Mouse (Mus musculus) embryonic facial prominence, embryonic 15.5 days (tissue): ENCODE measurements around the gene Adamts20. TPM values are rescaled to one million over a fixed set of nuclear protein-coding genes. Genes with fewer than 3 reads are reported as not detected.
"Not testable (repeated sequence)": the region's sequence is repeated elsewhere in the genome, so short reads cannot be mapped to it uniquely, and the experiment has no call there.

Source experiments
- ATAC-seq: fragments of 200-750 bp; cut with Nextera tagmentation; 2 replicates; pipeline ENCODE4 v1.8.0; 2017; ENCODE audit warnings: low read depth, moderate TSS enrichment; ENCODE audit not compliant: insufficient number of reproducible peaks, low FRiP score, low TSS enrichment
- H3K27ac ChIP-seq: fragments of 300-500 bp; sonication (generic); replicated peaks from 2 replicates; pipeline ENCODE4 v1.5.1; 2015; ENCODE audit warnings: mild to moderate bottlenecking, inconsistent platforms
- H3K27me3 ChIP-seq: fragments of 300-500 bp; sonication (generic); 2 replicates; pipeline ENCODE4 v1.6.1; 2015; ENCODE audit warnings: inconsistent platforms
- H3K36me3 ChIP-seq: fragments of 300-500 bp; sonication (generic); 2 replicates; pipeline ENCODE4 v1.6.1; 2015; ENCODE audit warnings: mild to moderate bottlenecking, inconsistent platforms
- H3K4me1 ChIP-seq: fragments of 300-500 bp; sonication (generic); 2 replicates; pipeline ENCODE4 v1.6.1; 2015; ENCODE audit warnings: inconsistent platforms
- H3K4me2 ChIP-seq: fragments of 300-500 bp; sonication (generic); replicated peaks from 2 replicates; pipeline ENCODE4 v1.6.1; 2015; ENCODE audit warnings: mild to moderate bottlenecking, inconsistent platforms
- H3K4me3 ChIP-seq: fragments of 300-500 bp; sonication (generic); replicated peaks from 2 replicates; pipeline ENCODE4 v1.5.1; 2015; ENCODE audit warnings: mild to moderate bottlenecking, inconsistent platforms
- H3K9ac ChIP-seq: fragments of 300-500 bp; sonication (generic); 2 replicates; pipeline ENCODE4 v1.6.1; 2015; ENCODE audit warnings: inconsistent platforms
- H3K9me3 ChIP-seq: fragments of 300-500 bp; sonication (generic); replicated peaks from 2 replicates; pipeline ENCODE4 v1.6.1; 2016; ENCODE audit warnings: inconsistent platforms
- WGBS: fragments of 180-500 bp; shearing (Covaris S2); methylation state at CpG from one replicate; pipeline ENCODE4 v1.1.7; 2015; 5-methylcytosine and 5-hydroxymethylcytosine counted together
- polyA plus RNA-seq: library from polyadenylated mRNA; unstranded; fragments of >200 nt; fragmentation: Nextera tagmentation; extraction: Ambion mirVana; gene quantifications from 2 replicates; pipeline ENCODE4 v1.2.1, GENCODE M21; 2015

Adamts20 gene
- polyA plus RNA-seq, 1 experiment from 2014 or later: 8.7 TPM

DNA sequence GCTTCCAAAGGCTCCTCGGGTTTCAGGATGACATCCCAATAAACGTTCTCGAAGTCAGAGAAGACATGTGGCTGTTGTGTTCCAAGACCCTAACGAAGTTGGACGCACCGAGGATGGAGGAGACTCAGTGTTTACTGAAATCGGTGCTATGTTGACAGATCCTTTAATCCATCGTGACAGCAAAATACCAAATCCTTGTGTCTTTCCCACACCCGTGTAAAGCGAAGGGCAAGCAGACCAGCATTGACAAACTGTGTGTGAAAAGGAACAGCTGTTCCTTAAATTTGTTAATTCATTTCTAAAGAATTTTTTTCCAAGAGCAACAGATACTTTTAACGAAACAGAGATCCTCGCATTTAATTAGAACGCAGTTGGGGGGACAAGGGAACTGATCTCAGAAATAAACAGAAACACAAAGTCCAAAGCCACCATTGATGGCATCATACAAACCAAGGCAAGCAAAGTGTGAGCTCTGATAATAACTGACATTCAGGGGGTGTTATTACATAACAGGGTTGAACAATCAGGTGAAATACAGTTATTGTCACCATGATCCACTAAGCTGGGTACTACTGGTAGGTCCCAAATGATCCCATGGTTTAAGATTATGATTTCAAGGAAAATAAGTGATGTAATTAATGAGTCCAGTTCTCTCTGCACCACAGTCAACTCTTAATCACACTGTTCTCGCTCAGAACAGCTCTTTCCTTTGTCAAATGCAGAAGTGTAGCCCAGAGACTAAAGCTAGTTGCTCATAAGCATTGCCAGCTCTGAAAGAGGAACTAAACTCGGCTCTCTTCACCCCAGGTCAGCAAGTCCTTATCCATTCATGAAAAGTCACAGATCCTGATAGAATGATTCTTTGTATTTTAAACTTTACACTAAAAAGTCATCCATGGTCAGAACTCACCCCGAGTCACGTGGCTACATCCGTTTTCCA is 47.7 kb downstream of the Adamts20 start:
- ATAC-seq: no peak
- Histone ChIP-seq H3K4me1 (no peaks in the 10 kb centered on the region), H3K4me2 (no peak overlapping the region), H3K36me3 (no peaks in the 10 kb centered on the region), H3K9ac (no peak overlapping the region), H3K4me3 (no peak overlapping the region), H3K9me3 (no peaks in the 10 kb centered on the region), H3K27ac (no peak overlapping the region), H3K27me3 (no peaks in the 10 kb centered on the region)
- WGBS: 70% methylated on average over 18 of the region's 18 CpGs

DNA sequence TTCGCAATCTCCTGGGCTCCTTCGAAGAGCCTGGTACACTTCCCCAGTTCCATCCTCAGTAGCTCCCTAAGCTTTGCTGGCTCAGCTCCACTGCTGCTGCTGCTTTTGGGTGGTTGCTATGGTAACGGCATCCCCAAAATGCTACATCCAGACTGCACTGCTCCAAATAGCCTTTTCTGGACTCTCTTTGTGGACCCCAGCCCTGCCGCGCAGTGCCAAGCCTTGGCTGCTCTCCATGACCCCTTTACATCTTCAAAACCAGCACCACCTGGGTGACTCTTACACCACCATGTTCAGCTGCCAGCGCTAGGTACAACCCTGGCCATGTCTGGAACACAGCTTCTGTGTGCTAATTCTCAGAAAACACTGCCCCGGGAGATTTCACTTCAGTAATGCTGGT is 55.4 kb downstream of the Adamts20 start:
- Histone ChIP-seq H3K36me3 (no peaks in the 10 kb centered on the region), H3K27me3 (no peaks in the 10 kb centered on the region; the same call in 1 of the 2 replicates), H3K4me1 (0 out of 2 replicates have a peak, but pooled peaks cover 3% of the 10 kb centered on the region), H3K9me3 (no peaks in the 10 kb centered on the region), H3K4me3 (no peak overlapping the region), H3K4me2 (no peak overlapping the region), H3K9ac (no peak overlapping the region), H3K27ac (no peak overlapping the region)
- ATAC-seq: no peak
- 73% methylated on average over 7 of the region's 7 CpGs for WGBS

DNA sequence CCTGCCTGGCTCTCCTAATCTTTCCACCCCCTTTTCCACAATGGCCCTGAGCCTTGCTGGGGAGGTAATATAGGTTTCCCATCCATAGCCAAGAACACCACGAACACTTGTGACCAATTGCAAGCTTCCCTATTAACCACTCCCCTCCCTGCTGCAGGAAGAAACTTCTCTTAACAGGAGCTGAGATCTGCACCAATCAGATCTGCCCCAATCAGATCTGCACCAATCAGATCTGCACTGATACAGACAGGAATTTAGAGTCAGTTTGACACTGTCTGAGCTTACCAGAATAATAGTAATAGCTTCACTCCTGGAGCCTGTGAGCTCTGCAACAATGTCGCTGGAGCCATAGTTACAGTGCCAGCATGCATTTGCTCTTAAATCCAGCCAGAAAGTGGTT is 58.9 kb downstream of the Adamts20 start:
- no peak for ATAC-seq
- Histone ChIP-seq H3K4me1 (peaks cover 16% of the 10 kb centered on the region), H3K9me3 (no peaks in the 10 kb centered on the region), H3K9ac (no peak overlapping the region), H3K4me3 (no peak overlapping the region), H3K27me3 (peaks cover 7% of the 10 kb centered on the region), H3K27ac (no peak overlapping the region), H3K4me2 (no peak overlapping the region), H3K36me3 (no peaks in the 10 kb centered on the region)
- 16% methylated on average over 2 of the region's 2 CpGs for WGBS

DNA sequence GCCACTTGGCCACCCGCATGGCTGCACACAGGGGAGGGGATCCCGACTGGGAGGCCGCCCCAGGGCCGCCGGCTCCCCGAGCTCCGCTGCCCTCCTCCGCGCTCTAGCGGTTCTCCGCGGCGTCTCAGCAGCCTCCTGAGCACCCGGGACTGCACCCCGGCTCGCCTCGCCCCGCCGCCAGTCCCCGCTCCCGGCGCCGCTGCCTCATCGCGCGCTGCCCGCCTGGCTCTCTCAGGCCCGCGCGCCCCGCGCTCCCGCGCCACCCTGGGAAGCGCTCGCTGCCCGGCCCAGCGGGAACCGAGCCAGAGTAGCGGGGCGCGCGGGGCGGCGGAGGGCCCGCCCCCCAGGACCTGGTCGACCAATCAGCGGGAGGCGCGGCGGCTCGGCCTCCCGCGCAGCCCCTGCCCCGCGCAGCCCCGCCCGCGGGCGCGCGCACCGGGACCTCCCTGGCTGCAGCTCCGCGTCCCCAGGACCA is 61.1 kb downstream of the Adamts20 start:
- peak overlapping the region; percentile 65; the same call in 1 of the 2 replicates for H3K27ac ChIP-seq
- peak overlapping the region; percentile 93 for H3K4me2 ChIP-seq
- under 1% methylated on average over 53 of the region's 65 CpGs for WGBS
- H3K27me3 ChIP-seq: peaks cover 7% of the 10 kb centered on the region
- peaks cover 16% of the 10 kb centered on the region for H3K4me1 ChIP-seq
- peak overlapping the region; percentile 71 for H3K4me3 ChIP-seq
- no peaks in the 10 kb centered on the region for H3K36me3 ChIP-seq
- H3K9ac ChIP-seq: peak overlapping the region; percentile 64
- H3K9me3 ChIP-seq: no peaks in the 10 kb centered on the region
- peak; percentile 95 for ATAC-seq

DNA sequence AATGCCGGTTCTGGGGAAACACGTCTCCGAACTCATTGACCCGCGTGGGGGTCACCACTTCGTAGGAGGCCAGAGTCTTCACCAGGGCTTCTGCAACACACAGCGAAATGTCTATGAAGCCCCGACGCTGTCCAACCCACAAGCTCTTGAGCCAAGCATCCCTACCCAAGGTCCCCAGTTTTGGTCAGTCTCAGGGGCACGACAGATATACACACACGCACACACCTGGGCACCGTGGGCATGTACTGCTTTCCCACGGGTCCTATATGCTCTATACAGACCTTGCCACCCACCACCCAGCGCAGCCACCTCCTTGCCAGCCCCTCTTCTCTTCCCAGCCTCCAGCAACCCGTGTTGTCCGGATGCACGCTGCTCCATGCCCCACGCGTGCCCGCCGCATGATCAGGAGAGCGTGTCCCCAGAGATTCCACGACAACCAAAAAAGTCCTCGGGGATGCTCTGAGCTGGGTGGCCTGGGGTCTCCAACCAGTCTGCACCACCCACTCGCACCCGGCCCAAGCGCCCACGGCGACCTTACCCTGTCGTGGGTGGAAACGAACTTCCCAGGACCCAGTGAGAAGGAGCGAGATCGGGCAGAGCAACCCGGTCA is 61.7 kb downstream of the Adamts20 start:
- peak overlapping the region; percentile 65; the same call in 1 of the 2 replicates for H3K27ac ChIP-seq
- peaks cover 16% of the 10 kb centered on the region for H3K4me1 ChIP-seq
- H3K4me2 ChIP-seq: peak overlapping the region; percentile 93
- ATAC-seq: peak; percentile 36
- H3K27me3 ChIP-seq: peaks cover 7% of the 10 kb centered on the region
- H3K36me3 ChIP-seq: no peaks in the 10 kb centered on the region
- peak overlapping the region; percentile 64 for H3K9ac ChIP-seq
- H3K9me3 ChIP-seq: no peaks in the 10 kb centered on the region
- H3K4me3 ChIP-seq: peak overlapping the region; percentile 71
- WGBS: under 1% methylated on average over 34 of the region's 34 CpGs

DNA sequence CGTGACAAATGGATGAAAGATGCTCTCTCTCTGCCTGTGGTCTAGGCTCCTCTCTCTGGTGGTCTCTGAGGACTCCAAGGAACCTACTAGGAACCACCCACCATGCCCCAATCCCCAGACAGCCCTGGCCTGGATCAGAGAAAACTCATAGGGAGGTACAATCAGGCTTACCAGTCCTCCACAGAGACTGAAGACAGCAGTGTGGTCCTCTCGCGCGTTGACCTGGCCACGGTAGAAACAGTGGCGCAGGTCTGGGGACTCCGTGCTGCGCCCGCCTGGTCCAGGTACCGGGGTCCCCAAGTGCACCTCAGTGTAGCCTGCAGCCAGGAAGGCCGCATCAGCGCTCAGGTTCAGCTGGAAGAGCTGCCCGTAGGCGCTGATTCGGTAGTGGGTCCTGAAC is 62.2 kb downstream of the Adamts20 start:
- Histone ChIP-seq H3K9me3 (no peaks in the 10 kb centered on the region), H3K9ac (peak overlapping the region; percentile 64; the same call in 1 of the 2 replicates), H3K27me3 (peaks cover 7% of the 10 kb centered on the region), H3K4me2 (peak overlapping the region; percentile 93), H3K4me1 (peaks cover 16% of the 10 kb centered on the region), H3K36me3 (no peaks in the 10 kb centered on the region), H3K4me3 (peak overlapping the region; percentile 71), H3K27ac (no peak overlapping the region)
- WGBS: 10% methylated on average over 15 of the region's 15 CpGs
- ATAC-seq: no peak

DNA sequence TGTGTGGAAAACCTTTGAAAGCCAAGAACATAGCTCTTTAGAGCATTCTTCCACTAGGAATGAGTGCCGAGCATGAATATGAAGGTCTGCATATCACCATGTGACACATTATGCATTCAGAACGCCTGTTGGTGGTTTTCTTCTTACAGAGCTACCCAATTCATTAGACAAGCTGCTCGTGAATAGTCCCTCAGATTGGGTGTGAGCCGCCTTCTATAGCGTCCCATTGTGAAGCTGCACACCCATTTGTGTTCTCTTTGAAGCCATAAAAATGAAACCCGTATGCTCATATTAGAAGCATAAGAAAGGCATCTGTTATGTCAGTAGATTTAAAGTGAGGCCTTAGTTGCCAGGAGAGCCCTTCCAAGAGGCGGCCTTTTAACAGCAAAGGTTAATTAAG is 72.5 kb downstream of the Adamts20 start:
- Histone ChIP-seq H3K4me3 (no peak overlapping the region), H3K4me1 (no peaks in the 10 kb centered on the region), H3K27ac (no peak overlapping the region), H3K27me3 (no peaks in the 10 kb centered on the region), H3K4me2 (no peak overlapping the region), H3K9ac (no peak overlapping the region), H3K36me3 (no peaks in the 10 kb centered on the region), H3K9me3 (no peaks in the 10 kb centered on the region)
- ATAC-seq: no peak
- WGBS: 56% methylated on average over 7 of the region's 7 CpGs

DNA sequence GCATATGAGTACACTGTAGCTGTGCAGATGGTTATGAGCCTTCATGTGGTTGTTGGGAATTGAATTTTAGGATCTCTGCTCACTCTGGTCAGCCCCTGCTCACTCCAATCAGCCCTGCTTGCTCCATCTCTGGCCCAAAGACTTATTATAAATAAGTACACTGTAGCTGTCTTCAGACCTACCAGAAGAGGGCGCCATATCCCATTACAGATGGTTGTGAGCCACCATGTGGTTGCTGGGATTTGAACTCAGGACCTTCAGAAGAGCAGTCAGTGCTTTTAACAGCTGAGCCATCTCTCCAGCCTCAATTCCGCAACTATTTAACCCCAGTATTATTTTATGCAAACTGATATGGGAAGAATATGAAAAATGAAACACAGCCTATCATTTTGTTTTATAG is 75.1 kb downstream of the Adamts20 start:
- H3K4me2 ChIP-seq, H3K36me3 ChIP-seq, ATAC-seq, H3K27me3 ChIP-seq, H3K4me1 ChIP-seq, H3K9me3 ChIP-seq, H3K27ac ChIP-seq, H3K4me3 ChIP-seq, H3K9ac ChIP-seq: not testable (repeated sequence)
- WGBS: 66% methylated on average over 2 of the region's 2 CpGs

DNA sequence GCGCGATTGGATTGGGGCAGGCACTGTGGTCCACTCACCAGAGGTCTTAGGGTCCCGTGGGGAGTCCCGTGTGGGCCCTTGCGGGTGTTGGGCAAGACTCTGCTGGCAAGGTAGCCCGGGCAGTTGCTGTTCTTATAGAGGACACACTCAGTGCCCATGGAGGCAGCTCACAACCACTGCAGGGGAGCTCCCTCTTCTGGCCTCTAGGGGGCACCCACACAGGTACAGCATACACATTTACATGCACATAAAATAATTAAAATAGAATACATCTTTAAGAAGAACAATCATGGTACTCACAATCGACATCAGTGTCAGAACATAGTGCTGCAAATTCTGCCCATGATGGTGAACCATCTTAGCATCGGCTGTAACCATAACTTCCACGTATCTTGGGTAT is 85.8 kb downstream of the Adamts20 start:
- ATAC-seq: no peak
- H3K4me2 ChIP-seq: no peak overlapping the region
- H3K4me3 ChIP-seq: no peak overlapping the region
- WGBS: 92% methylated on average over 7 of the region's 9 CpGs
- H3K27ac ChIP-seq: no peak overlapping the region
- no peaks in the 10 kb centered on the region for H3K4me1 ChIP-seq
- H3K27me3 ChIP-seq: no peaks in the 10 kb centered on the region
- H3K36me3 ChIP-seq: no peaks in the 10 kb centered on the region
- no peaks in the 10 kb centered on the region for H3K9me3 ChIP-seq
- no peak overlapping the region for H3K9ac ChIP-seq

DNA sequence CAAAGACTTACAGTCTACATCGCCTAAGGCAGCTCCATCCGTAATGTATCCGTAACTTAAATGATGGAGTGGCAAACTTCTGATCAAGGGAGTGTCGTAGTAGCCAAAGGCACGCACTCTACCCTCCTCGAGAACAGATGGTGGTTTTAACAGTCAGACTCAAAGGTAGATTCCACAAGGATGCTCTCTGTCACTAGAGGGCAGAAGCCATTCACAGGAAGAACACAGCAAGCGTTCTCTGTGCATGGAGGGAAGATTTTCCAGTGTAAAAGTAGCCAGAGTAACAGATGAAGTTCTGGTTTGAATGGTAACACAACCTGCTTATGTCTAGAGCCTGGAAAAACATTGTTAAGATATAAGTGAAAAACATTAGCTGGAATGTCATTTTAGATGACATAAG is 92.7 kb downstream of the Adamts20 start:
- H3K4me2 ChIP-seq: no peak overlapping the region
- no peak overlapping the region for H3K9ac ChIP-seq
- ATAC-seq: no peak
- no peaks in the 10 kb centered on the region for H3K36me3 ChIP-seq
- H3K4me1 ChIP-seq: no peaks in the 10 kb centered on the region
- no peaks in the 10 kb centered on the region for H3K9me3 ChIP-seq
- H3K27me3 ChIP-seq: no peaks in the 10 kb centered on the region
- 70% methylated on average over 7 of the region's 7 CpGs for WGBS
- H3K27ac ChIP-seq: no peak overlapping the region
- no peak overlapping the region for H3K4me3 ChIP-seq

DNA sequence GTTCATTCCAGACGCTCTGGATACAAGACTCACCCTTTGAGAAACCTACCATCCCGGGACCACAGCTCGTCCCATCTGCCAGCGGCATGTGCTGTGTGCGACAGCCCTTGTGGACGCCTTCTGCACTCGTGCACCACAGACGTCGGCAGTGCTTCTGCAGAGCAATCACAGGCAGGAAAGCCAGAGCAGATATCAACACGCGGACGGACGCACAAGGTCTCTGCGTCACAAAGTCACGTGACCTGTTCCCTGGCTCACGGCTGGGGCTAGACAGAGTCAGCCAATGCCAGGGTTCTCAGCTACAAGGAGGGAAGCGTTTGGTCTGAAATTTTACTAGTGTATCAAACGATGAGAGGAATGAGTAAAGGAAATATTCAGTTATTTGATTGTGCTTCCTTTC is 116.2 kb downstream of the Adamts20 start:
- H3K36me3 ChIP-seq: peaks cover 19% of the 10 kb centered on the region; the same call in 1 of the 2 replicates

More for the DNA sequence above, 116.2 kb downstream of the Adamts20 start:
- no peak overlapping the region for H3K4me2 ChIP-seq
- 79% methylated on average over 18 of the region's 18 CpGs for WGBS
- no peak overlapping the region for H3K27ac ChIP-seq
- no peak for ATAC-seq
- no peak overlapping the region for H3K9ac ChIP-seq
- no peaks in the 10 kb centered on the region for H3K4me1 ChIP-seq
- H3K9me3 ChIP-seq: no peaks in the 10 kb centered on the region
- no peak overlapping the region for H3K4me3 ChIP-seq
- H3K27me3 ChIP-seq: no peaks in the 10 kb centered on the region
